Mouse (Mus musculus) erythroblast, embryonic 14.5 days (primary cell): ENCODE measurements around the gene Psma7.

Experiments used
- GATA1 ChIP-seq: IDR thresholded peaks from 2 replicates; pipeline ENCODE4 v1.6.1; 2012; ENCODE audit warnings: low read length, inconsistent platforms, mixed read lengths
- TAL1 ChIP-seq: IDR thresholded peaks from 3 replicates; pipeline ENCODE4 v1.6.1; 2012; ENCODE audit warnings: low read length, inconsistent platforms, mixed read lengths

- TF ChIP-seq GATA1 (no peak), TAL1 (no peak)
These were observed at the start of gene Psma7, which contains the start of gene Ss18l1 for GRCm38 (mm10) chr2:180042256-180042857.
